Mouse (Mus musculus): ENCODE data around the gene Nap1l4. TPM values are rescaled to one million over a fixed set of nuclear protein-coding genes. Genes with fewer than 3 reads are reported as not detected.

Nap1l4 gene
- polyA plus RNA-seq, 1 experiment from 2014 or later, result 227 TPM

GRCm38 (mm10) chr7:143565015-143565647, 16.2 kb upstream of the Nap1l4 start:
- 90% methylated on average over 6 of the region's 6 CpGs for WGBS
- Histone ChIP-seq H3K4me2 (ENCODE audit: low read depth, low read length) (no peak overlapping the region), H3K9ac (ENCODE audit: low read length) (no peak overlapping the region), H3K4me1 (replicated peaks; ENCODE audit: control insufficient read depth, insufficient read depth, low read length) (no peaks in the 10 kb centered on the region), H3K27ac (ENCODE audit: low read length) (no peak overlapping the region), H3K27me3 (ENCODE audit: control insufficient read depth, insufficient read depth, low read depth, low read length) (no peaks in the 10 kb centered on the region), H3K9me3 (ENCODE audit: control insufficient read depth, low read length) (no peaks in the 10 kb centered on the region), H3K4me3 (ENCODE audit: low read length) (no peak overlapping the region), H3K36me3 (ENCODE audit: control insufficient read depth, insufficient read depth, low read length) (peaks cover 39% of the 10 kb centered on the region)
- ATAC-seq (ENCODE audit: low read depth), result no peak

- no peak for ATAC-seq (ENCODE audit: low read depth)
- 83% methylated on average over 5 of the region's 5 CpGs for WGBS
- Histone ChIP-seq H3K27me3 (ENCODE audit: control insufficient read depth, insufficient read depth, low read depth, low read length) (no peaks in the 10 kb centered on the region), H3K27ac (ENCODE audit: low read length) (no peak overlapping the region), H3K9me3 (ENCODE audit: control insufficient read depth, low read length) (no peaks in the 10 kb centered on the region), H3K4me3 (ENCODE audit: low read length) (no peak overlapping the region), H3K4me1 (replicated peaks; ENCODE audit: control insufficient read depth, insufficient read depth, low read length) (no peaks in the 10 kb centered on the region), H3K4me2 (ENCODE audit: low read depth, low read length) (no peak overlapping the region), H3K36me3 (ENCODE audit: control insufficient read depth, insufficient read depth, low read length) (peaks cover 37% of the 10 kb centered on the region), H3K9ac (ENCODE audit: low read length) (no peak overlapping the region)
Observed at GRCm38 (mm10) chr7:143563787-143564186, 14.9 kb upstream of the Nap1l4 start.

- ATAC-seq (ENCODE audit: low read depth), result no peak
- H3K27ac ChIP-seq (ENCODE audit: low read length), result no peak overlapping the region
- no peak overlapping the region for H3K4me2 ChIP-seq (ENCODE audit: low read depth, low read length)
- H3K36me3 ChIP-seq (ENCODE audit: control insufficient read depth, insufficient read depth, low read length), result peaks cover 30% of the 10 kb centered on the region
- H3K9me3 ChIP-seq (ENCODE audit: control insufficient read depth, low read length), result no peaks in the 10 kb centered on the region
- no peaks in the 10 kb centered on the region for H3K27me3 ChIP-seq (ENCODE audit: control insufficient read depth, insufficient read depth, low read depth, low read length)
- H3K4me1 ChIP-seq (replicated peaks; ENCODE audit: control insufficient read depth, insufficient read depth, low read length), result no peaks in the 10 kb centered on the region
- no peak overlapping the region for H3K9ac ChIP-seq (ENCODE audit: low read length)
- 91% methylated on average over 7 of the region's 7 CpGs for WGBS
- no peak overlapping the region for H3K4me3 ChIP-seq (ENCODE audit: low read length)
Observed at GRCm38 (mm10) chr7:143557616-143558015, 8.7 kb upstream of the Nap1l4 start.

GRCm38 (mm10) chr7:143556964-143557610, 8.2 kb upstream of the Nap1l4 start:
- H3K9me3 ChIP-seq (ENCODE audit: control insufficient read depth, low read length), result no peaks in the 10 kb centered on the region
- H3K4me1 ChIP-seq (replicated peaks; ENCODE audit: control insufficient read depth, insufficient read depth, low read length), result no peaks in the 10 kb centered on the region
- peaks cover 29% of the 10 kb centered on the region for H3K36me3 ChIP-seq (ENCODE audit: control insufficient read depth, insufficient read depth, low read length)
- H3K4me3 ChIP-seq (ENCODE audit: low read length), result no peak overlapping the region
- no peak overlapping the region for H3K4me2 ChIP-seq (ENCODE audit: low read depth, low read length)
- H3K9ac ChIP-seq (ENCODE audit: low read length), result no peak overlapping the region
- H3K27me3 ChIP-seq (ENCODE audit: control insufficient read depth, insufficient read depth, low read depth, low read length), result no peaks in the 10 kb centered on the region
- WGBS, result 68% methylated on average over 8 of the region's 8 CpGs
- no peak for ATAC-seq (ENCODE audit: low read depth)
- no peak overlapping the region for H3K27ac ChIP-seq (ENCODE audit: low read length)

- Histone ChIP-seq H3K36me3 (ENCODE audit: control insufficient read depth, insufficient read depth, low read length) (0 out of 2 replicates have a peak, but pooled peaks cover 3% of the 10 kb centered on the region), H3K9me3 (ENCODE audit: control insufficient read depth, low read length) (no peaks in the 10 kb centered on the region), H3K27me3 (ENCODE audit: control insufficient read depth, insufficient read depth, low read depth, low read length) (no peaks in the 10 kb centered on the region), H3K27ac (ENCODE audit: low read length) (peak overlapping the region; percentile 91), H3K4me2 (ENCODE audit: low read depth, low read length) (peak overlapping the region; percentile 83), H3K4me1 (replicated peaks; ENCODE audit: control insufficient read depth, insufficient read depth, low read length) (peaks cover 17% of the 10 kb centered on the region), H3K9ac (ENCODE audit: low read length) (peak overlapping the region; percentile 75), H3K4me3 (ENCODE audit: low read length) (peak overlapping the region; percentile 98)
- no peak for ATAC-seq (ENCODE audit: low read depth)
- WGBS, result 13% methylated on average over 2 of the region's 2 CpGs
Observed at GRCm38 (mm10) chr7:143549588-143550220, 798 bp upstream of the Nap1l4 start.

GRCm38 (mm10) chr7:143548231-143548961, 510 bp downstream of the Nap1l4 start:
- no peaks in the 10 kb centered on the region for H3K9me3 ChIP-seq (ENCODE audit: control insufficient read depth, low read length)
- H3K27me3 ChIP-seq (ENCODE audit: control insufficient read depth, insufficient read depth, low read depth, low read length), result no peaks in the 10 kb centered on the region
- peak overlapping the region; percentile 98 for H3K4me3 ChIP-seq (ENCODE audit: low read length)
- under 1% methylated on average over 62 of the region's 63 CpGs for WGBS
- H3K4me2 ChIP-seq (ENCODE audit: low read depth, low read length), result peak overlapping the region; percentile 74
- H3K9ac ChIP-seq (ENCODE audit: low read length), result peak overlapping the region; percentile 91
- peak; percentile 81 for ATAC-seq (ENCODE audit: low read depth)
- H3K36me3 ChIP-seq (ENCODE audit: control insufficient read depth, insufficient read depth, low read length), result peaks cover 3% of the 10 kb centered on the region; the same call in 1 of the 2 replicates
- peak overlapping the region; percentile 92 for H3K27ac ChIP-seq (ENCODE audit: low read length)
- H3K4me1 ChIP-seq (replicated peaks; ENCODE audit: control insufficient read depth, insufficient read depth, low read length), result peaks cover 24% of the 10 kb centered on the region

- WGBS, result 23% methylated on average over 2 of the region's 2 CpGs
- no peak for ATAC-seq (ENCODE audit: low read depth)
- Histone ChIP-seq H3K36me3 (ENCODE audit: control insufficient read depth, insufficient read depth, low read length) (peaks cover 3% of the 10 kb centered on the region; the same call in 1 of the 2 replicates), H3K9me3 (ENCODE audit: control insufficient read depth, low read length) (no peaks in the 10 kb centered on the region), H3K27ac (ENCODE audit: low read length) (no peak overlapping the region), H3K27me3 (ENCODE audit: control insufficient read depth, insufficient read depth, low read depth, low read length) (no peaks in the 10 kb centered on the region), H3K4me2 (ENCODE audit: low read depth, low read length) (no peak overlapping the region), H3K4me1 (replicated peaks; ENCODE audit: control insufficient read depth, insufficient read depth, low read length) (peaks cover 35% of the 10 kb centered on the region), H3K4me3 (ENCODE audit: low read length) (no peak overlapping the region), H3K9ac (ENCODE audit: low read length) (peak overlapping the region; percentile 21; the same call in 1 of the 2 replicates)
Observed at GRCm38 (mm10) chr7:143546554-143546953, 2.4 kb downstream of the Nap1l4 start.

- no peak for ATAC-seq (ENCODE audit: low read depth)
- no peak overlapping the region for H3K27ac ChIP-seq (ENCODE audit: low read length)
- no peak overlapping the region for H3K4me3 ChIP-seq (ENCODE audit: low read length)
- H3K4me1 ChIP-seq (replicated peaks; ENCODE audit: control insufficient read depth, insufficient read depth, low read length), result peaks cover 35% of the 10 kb centered on the region
- no peaks in the 10 kb centered on the region for H3K9me3 ChIP-seq (ENCODE audit: control insufficient read depth, low read length)
- WGBS, result 89% methylated on average over 2 of the region's 2 CpGs
- peaks cover 3% of the 10 kb centered on the region; the same call in 1 of the 2 replicates for H3K36me3 ChIP-seq (ENCODE audit: control insufficient read depth, insufficient read depth, low read length)
- H3K4me2 ChIP-seq (ENCODE audit: low read depth, low read length), result no peak overlapping the region
- H3K27me3 ChIP-seq (ENCODE audit: control insufficient read depth, insufficient read depth, low read depth, low read length), result no peaks in the 10 kb centered on the region
- H3K9ac ChIP-seq (ENCODE audit: low read length), result no peak overlapping the region
Observed at GRCm38 (mm10) chr7:143544368-143544767, 4.5 kb downstream of the Nap1l4 start.

GRCm38 (mm10) chr7:143538671-143539070, 10.2 kb downstream of the Nap1l4 start:
- Histone ChIP-seq H3K27me3 (ENCODE audit: control insufficient read depth, insufficient read depth, low read depth, low read length) (no peaks in the 10 kb centered on the region), H3K4me3 (ENCODE audit: low read length) (no peak overlapping the region), H3K27ac (ENCODE audit: low read length) (no peak overlapping the region), H3K9ac (ENCODE audit: low read length) (no peak overlapping the region), H3K4me1 (replicated peaks; ENCODE audit: control insufficient read depth, insufficient read depth, low read length) (peaks cover 14% of the 10 kb centered on the region), H3K36me3 (ENCODE audit: control insufficient read depth, insufficient read depth, low read length) (peaks cover 39% of the 10 kb centered on the region), H3K4me2 (ENCODE audit: low read depth, low read length) (no peak overlapping the region), H3K9me3 (ENCODE audit: control insufficient read depth, low read length) (no peaks in the 10 kb centered on the region)
- ATAC-seq (ENCODE audit: low read depth), result no peak
- 35% methylated on average over 1 of the region's 1 CpGs for WGBS
